Mouse (Mus musculus) lung, postnatal 10 days (tissue): Measurements from ENCODE around the gene A930033H14Rik.
A peak's percentile ranks its signal among the peaks of the same experiment; 100 is the strongest.

Source experiments
- DNase-seq: peaks from one replicate; pipeline ENCODE4 v3.0.0; 2021

Gene A930033H14Rik

DNA sequence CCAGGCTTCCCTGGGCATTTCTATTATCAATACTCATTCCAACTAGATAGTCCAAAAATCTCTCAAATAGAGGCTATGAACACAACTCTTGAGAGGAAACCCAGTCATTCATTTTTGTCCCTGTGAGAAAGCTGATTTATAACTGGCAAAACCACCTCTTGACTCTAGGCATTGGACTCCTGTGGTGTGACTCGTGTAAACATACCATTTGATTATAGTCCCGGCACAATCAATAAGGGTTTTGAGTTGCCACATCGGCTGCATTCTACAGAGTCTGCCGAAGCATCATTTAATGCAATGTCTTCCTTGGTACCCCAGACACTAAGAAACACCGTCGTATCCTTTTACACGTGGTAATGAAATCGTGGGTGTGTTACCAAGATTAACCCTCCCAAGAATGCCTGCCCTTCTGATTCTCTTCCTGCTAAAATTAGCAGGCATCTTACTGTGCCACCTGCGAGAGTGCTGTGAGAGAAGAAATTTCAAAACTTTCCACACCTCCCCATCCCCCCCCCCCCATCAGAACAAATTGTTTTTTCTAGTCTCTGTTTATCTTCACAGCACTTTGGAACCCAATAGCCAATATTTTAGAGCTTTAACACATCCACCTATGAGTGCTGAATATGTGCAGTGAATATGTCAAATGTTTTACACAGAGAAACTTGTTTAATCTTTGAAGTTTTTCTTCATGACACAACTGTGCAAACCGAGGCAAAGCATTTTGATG is 22.3 kb downstream of the A930033H14Rik start:
- no peak for DNase-seq

GRCm38 (mm10) chr10:69187773-69188443 is 25.0 kb downstream of the A930033H14Rik start:
- DNase-seq, result no peak

GRCm38 (mm10) chr10:69185894-69186893 is 26.7 kb downstream of the A930033H14Rik start:
- DNase-seq, result peak; percentile 85

DNA sequence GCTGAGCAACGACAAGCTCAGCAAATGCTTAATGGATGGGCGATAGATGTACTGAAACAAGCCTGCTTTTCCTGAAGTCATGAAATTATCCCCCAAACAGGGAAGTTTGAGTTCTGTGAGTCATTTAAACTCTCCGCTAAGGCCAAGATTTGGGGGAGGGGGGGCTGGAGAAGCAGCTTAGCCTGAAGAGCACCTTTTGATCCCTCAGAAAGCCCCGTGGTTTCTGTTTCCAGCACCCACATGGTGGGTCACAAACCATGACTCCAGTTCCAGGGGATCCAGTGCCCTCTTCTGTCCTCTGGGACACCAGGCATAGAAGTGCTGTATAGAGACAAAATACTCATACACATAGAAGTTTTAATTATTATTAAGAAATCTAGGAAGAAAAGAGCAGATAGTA is 27.5 kb downstream of the A930033H14Rik start:
- peak; percentile 24 for DNase-seq

- DNase-seq, result no peak
Observed at GRCm38 (mm10) chr10:69184903-69185302, 28.0 kb downstream of the A930033H14Rik start.

DNA sequence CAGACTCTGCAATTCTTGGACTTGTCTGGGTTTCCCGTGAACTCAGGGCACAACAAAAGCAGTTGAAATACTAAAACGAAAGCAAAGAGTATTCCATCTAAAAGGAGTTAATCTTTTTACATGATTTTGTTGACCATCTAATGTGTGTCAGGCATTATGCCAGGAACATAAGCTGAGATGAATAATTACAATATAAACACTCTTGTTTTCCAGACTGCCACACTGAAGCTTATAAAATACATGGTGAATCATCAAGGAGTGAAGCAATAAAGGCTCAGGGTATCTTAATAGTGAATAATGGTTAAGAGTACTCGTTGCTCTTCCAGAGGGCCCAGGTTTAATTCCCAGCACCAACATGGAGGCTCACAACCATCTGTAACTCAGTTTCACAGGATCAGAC is 31.9 kb downstream of the A930033H14Rik start:
- DNase-seq, result no peak

DNA sequence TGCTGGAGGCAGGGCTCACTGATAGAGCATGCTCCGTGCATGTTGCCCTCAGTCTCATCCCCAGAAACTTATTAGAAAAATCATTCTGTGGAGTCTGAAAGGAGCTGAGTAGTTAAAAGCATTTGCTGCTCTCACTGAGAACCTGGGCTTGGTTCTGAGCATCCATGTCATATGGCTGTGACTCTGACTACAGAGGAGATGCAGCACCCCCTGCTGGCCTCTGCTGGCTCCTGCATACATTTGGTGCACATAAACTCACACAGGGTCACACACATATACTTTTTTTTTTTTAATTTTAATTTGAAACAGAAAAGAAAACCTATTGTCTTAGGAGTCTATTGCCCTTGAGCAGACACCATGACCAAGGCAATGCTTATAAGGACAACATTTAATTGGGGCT is 33.6 kb downstream of the A930033H14Rik start:
- no peak for DNase-seq

- no peak for DNase-seq
Observed at GRCm38 (mm10) chr10:69176116-69176515, 36.8 kb downstream of the A930033H14Rik start.

GRCm38 (mm10) chr10:69172412-69172811 is 40.5 kb downstream of the A930033H14Rik start:
- DNase-seq, result no peak

DNA sequence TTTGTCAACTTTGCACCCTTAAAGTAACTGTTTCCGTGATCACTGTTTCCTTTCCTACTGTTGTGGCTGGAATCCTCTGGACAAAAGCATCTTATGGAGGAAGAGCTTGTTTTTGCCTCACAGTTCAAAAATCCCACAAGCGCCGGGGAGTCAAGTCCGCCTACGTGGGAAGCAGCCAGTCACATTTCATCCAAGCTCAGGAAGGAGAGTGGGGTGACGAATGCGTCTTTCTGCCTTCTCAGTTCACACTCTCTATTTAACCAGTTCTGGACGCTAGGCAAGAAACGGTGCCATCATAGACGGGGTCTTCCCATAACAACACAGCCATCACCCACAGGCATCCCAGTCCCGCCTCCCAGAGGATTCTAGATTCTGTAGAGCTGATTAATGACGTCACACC is 46.4 kb downstream of the A930033H14Rik start:
- no peak for DNase-seq

DNA sequence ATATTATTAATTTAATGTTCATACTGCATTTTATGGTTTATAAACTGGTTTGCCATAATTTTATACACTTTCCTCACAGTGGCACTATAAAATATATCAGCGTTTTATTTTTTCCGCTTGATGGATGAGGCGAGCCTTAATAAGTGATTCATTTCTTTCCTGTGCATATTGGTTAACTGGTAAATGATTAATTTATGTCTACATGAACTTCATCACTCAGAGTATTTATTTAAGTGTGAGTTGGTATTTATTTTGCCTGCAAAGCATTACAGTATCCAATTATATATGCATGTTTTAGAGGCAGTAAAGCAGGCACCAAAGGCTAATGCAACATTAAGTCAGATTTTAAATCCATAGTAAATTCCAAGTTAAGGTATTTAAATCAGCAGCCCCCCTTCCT is 47.1 kb downstream of the A930033H14Rik start:
- no peak for DNase-seq

GRCm38 (mm10) chr10:69165125-69165524 is 47.8 kb downstream of the A930033H14Rik start:
- peak; percentile 59 for DNase-seq

DNA sequence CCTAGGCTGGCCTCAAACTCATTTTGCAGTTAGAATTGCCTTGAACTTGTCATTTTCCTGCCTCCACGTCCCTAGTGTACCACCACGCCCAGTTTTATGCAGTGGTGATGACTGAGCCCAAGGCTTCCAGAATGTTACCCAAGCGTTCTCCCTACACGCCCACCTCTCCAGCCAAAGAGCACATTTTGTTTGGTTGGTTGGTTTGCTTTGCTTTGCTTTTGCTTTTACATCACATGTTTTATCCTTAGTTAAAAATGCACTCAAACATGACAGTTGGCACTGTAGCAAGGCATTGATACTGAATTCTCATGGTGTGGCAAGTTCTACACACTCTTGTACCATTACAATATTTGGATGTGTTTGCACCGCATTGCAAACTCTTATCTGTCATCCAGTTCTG is 49.7 kb downstream of the A930033H14Rik start:
- no peak for DNase-seq

DNA sequence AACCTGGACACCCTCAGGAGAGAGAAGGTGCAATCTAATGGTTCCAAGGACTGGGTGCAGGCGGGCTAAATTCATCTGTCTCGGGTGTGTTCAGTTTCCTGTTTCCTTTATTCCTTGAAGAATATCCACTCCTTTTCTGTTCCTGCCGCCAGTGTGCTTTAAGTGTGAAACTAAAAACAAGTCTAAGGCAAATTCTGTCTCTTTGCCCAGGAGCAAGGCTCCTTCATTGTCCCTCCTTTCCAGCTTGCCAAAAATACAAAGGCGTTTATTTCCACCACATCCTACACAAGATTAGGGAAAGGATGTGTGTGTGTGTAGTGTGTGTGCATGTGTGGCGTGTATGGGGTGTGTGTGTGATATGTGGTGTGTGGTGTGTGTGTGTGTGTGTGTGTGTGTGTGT is 50.3 kb downstream of the A930033H14Rik start:
- no peak for DNase-seq

DNA sequence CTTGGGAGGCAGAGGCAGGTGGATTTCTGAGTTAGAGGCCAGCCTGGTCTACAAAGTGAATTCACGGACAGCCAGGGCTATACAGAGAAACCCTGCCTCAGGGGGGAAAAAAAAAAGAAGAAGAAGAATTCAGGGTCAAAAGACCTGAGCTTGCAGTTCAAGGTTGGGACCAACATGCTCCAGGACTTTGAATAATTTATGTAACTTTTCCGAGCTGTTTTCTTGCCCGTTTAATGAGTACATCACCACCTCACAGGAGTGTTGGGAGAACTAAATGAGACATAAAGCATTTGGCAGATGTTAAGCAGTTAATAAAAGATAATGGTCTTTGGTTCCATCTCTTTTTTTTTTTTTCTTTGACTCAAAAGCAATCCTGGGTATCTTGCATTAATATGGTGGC is 51.4 kb downstream of the A930033H14Rik start:
- DNase-seq, result no peak

DNA sequence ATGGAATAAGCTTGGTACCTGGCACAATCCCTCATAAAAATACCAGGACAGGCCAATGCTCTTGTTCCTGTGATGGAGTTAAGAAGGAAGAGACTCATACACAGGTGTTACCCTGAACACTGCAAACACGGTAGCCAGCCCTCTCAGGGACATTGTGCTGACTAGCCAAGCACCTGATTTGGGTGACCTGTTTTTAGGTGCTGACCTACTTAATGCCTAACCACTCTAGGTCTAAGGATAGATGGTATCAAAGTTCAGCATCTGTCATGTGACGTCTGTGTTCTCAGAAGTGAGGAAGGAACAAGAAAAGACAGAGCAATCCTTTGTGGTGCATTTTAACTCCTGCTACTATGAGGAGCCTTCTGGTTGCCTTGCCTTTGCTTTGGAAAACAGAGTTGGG is 52.0 kb downstream of the A930033H14Rik start:
- no peak for DNase-seq
